Mouse (Mus musculus) neural tube, embryonic 13.5 days (tissue): Measurements from ENCODE around the gene Ube2m. TPM values are rescaled to one million over a fixed set of nuclear protein-coding genes. Genes with fewer than 3 reads are reported as not detected.
"Not testable (repeated sequence)": the region's sequence is repeated elsewhere in the genome, so short reads cannot be mapped to it uniquely, and the experiment has no call there.

Experiments used
- ATAC-seq: fragments of 200-750 bp; cut with Nextera tagmentation; 2 replicates; pipeline ENCODE4 v1.8.0; 2017; ENCODE audit warnings: low read depth, mild to moderate bottlenecking, moderate TSS enrichment, moderate library complexity
- H3K27ac ChIP-seq: fragments of 300-500 bp; sonication (generic); replicated peaks from 2 replicates; pipeline ENCODE4 v1.5.1; 2015; ENCODE audit warnings: moderate library complexity, mild to moderate bottlenecking, inconsistent platforms
- H3K27me3 ChIP-seq: fragments of 300-500 bp; sonication (generic); 2 replicates; pipeline ENCODE4 v1.6.1; 2015; ENCODE audit warnings: mild to moderate bottlenecking, inconsistent platforms
- H3K36me3 ChIP-seq: fragments of 300-500 bp; sonication (generic); 2 replicates; pipeline ENCODE4 v1.6.1; 2015; ENCODE audit warnings: mild to moderate bottlenecking, inconsistent platforms
- H3K4me1 ChIP-seq: fragments of 300-500 bp; sonication (generic); replicated peaks from 2 replicates; pipeline ENCODE4 v1.6.1; 2015; ENCODE audit warnings: inconsistent platforms
- H3K4me2 ChIP-seq: fragments of 300-500 bp; sonication (generic); 2 replicates; pipeline ENCODE4 v1.6.1; 2015; ENCODE audit warnings: inconsistent platforms, mild to moderate bottlenecking, moderate library complexity
- H3K4me3 ChIP-seq: fragments of 300-500 bp; sonication (generic); 2 replicates; pipeline ENCODE4 v1.5.1; 2015; ENCODE audit warnings: mild to moderate bottlenecking, inconsistent platforms
- H3K9ac ChIP-seq: fragments of 300-500 bp; sonication (generic); 2 replicates; pipeline ENCODE4 v1.6.1; 2015; ENCODE audit warnings: moderate library complexity, mild to moderate bottlenecking, inconsistent platforms
- H3K9me3 ChIP-seq: fragments of 300-500 bp; sonication (generic); 2 replicates; pipeline ENCODE4 v1.6.1; 2016; ENCODE audit warnings: inconsistent platforms
- WGBS: fragments of 180-500 bp; shearing (Covaris S2); methylation state at CpG from one replicate; pipeline ENCODE4 v1.1.7; 2015; 5-methylcytosine and 5-hydroxymethylcytosine counted together
- polyA plus RNA-seq: library from polyadenylated mRNA; unstranded; fragments of >200 nt; fragmentation: Nextera tagmentation; extraction: Ambion mirVana; gene quantifications from 2 replicates; pipeline ENCODE4 v1.2.1, GENCODE M21; 2015

Gene Ube2m
- 149 and 152 TPM in 2 replicates for polyA plus RNA-seq

DNA sequence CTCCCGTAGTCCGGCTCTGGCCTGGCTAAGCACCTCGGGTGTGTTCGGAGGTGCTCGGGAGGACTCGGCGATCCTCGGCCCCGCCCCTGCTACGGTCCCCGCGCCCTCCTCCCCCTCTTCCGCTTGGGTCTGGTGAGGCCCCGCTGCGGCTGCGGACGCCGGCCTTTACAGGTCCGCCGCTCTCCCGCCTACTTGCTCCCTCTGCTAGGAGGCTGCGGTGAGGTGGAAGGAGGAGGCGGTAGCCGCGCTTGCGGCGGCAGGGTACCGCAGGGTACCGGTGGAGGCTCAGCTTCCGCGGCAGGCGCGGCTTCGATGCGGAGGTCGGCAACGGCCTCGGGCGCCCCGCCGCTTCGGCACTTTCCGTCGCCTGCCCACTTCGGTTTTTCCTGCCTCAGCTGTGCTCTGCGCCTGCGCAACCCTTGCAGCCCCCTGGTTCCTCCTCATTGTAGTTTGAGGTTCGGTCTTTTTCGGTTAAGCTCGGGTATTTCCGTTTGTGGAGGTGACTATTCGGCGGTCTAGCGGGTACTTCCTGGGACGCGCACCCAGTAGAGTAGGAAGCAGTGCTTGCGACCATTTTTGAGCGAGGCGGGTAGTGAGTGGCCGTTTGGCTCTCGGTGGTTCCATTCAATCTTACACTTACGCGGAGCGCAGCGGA is at the start of gene Ube2m:
Ube2m (minus strand) TSS at position 375 of the 655 bp plus-strand sequence.
- Histone ChIP-seq H3K27ac (peak within 1 kb of the TSS; percentile 99), H3K9me3 (no peaks in the 10 kb centered on the region), H3K36me3 (peaks cover 24% of the 10 kb centered on the region), H3K4me1 (peaks cover 48% of the 10 kb centered on the region), H3K27me3 (peaks cover 22% of the 10 kb centered on the region), H3K4me2 (peak within 1 kb of the TSS; percentile 91), H3K4me3 (peak within 1 kb of the TSS; percentile 80), H3K9ac (peak within 1 kb of the TSS; percentile 98)
- under 1% methylated on average over 64 of the region's 65 CpGs for WGBS
- peak; percentile 90 for ATAC-seq

DNA sequence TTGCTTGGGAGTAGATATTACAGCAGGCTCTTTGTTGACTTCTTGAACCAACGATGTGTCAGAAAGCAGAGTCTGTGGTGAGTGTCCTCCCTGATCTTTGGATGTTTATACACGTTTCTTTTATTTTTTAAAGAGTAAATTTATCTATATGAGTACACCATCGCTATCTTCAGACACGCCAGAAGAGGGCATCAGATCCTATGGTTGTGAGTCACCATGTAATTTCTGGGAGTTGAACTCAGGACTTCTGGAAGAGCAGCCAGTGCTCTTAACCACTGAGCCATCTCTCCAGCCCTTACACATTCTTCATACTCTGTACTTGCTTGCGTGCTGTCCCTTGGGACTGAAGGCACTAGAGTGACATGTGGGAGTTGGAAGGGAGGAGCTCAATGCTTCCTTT is 34.2 kb upstream of the Ube2m start:
- no peak for ATAC-seq
- no peaks in the 10 kb centered on the region for H3K9me3 ChIP-seq
- no peak overlapping the region for H3K9ac ChIP-seq
- H3K4me2 ChIP-seq, result no peak overlapping the region
- no peaks in the 10 kb centered on the region for H3K27me3 ChIP-seq
- 58% methylated on average over 5 of the region's 5 CpGs for WGBS
- no peak overlapping the region for H3K27ac ChIP-seq
- no peak overlapping the region for H3K4me3 ChIP-seq
- H3K36me3 ChIP-seq, result no peaks in the 10 kb centered on the region
- H3K4me1 ChIP-seq, result no peaks in the 10 kb centered on the region

- not testable (repeated sequence) for H3K27ac ChIP-seq, H3K4me1 ChIP-seq, H3K9me3 ChIP-seq, ATAC-seq, H3K4me3 ChIP-seq, H3K9ac ChIP-seq, H3K27me3 ChIP-seq, H3K36me3 ChIP-seq, H3K4me2 ChIP-seq
- 43% methylated on average over 2 of the region's 2 CpGs for WGBS
These were observed 25.3 kb upstream of the Ube2m start for GRCm38 (mm10) chr7:13063399-13063798.

DNA sequence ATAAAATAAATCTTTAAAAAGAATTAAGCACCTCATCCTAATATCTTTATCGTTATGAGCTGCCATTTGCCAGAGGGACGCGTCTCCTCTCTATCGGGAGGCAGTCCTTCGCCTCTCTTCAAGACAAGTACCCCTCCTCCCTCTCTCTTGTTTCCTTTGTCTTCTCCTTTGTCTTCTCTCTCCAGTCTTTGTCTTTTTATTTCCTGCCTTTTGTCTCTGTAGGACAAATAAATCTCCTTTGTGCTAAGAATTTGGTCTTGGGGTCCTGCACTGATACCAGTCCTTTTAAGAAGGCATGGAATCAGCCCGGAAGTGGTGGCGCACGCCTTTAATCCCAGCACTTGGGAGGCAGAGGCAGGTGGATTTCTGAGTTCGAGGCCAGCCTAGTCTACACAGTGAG is 21.5 kb upstream of the Ube2m start:
- Histone ChIP-seq H3K9me3 (peaks cover 4% of the 10 kb centered on the region; the same call in 1 of the 2 replicates), H3K27ac (no peak overlapping the region), H3K9ac (no peak overlapping the region), H3K4me3 (no peak overlapping the region), H3K36me3 (no peaks in the 10 kb centered on the region), H3K27me3 (no peaks in the 10 kb centered on the region), H3K4me2 (no peak overlapping the region), H3K4me1 (no peaks in the 10 kb centered on the region)
- WGBS, result 84% methylated on average over 9 of the region's 9 CpGs
- ATAC-seq, result no peak

DNA sequence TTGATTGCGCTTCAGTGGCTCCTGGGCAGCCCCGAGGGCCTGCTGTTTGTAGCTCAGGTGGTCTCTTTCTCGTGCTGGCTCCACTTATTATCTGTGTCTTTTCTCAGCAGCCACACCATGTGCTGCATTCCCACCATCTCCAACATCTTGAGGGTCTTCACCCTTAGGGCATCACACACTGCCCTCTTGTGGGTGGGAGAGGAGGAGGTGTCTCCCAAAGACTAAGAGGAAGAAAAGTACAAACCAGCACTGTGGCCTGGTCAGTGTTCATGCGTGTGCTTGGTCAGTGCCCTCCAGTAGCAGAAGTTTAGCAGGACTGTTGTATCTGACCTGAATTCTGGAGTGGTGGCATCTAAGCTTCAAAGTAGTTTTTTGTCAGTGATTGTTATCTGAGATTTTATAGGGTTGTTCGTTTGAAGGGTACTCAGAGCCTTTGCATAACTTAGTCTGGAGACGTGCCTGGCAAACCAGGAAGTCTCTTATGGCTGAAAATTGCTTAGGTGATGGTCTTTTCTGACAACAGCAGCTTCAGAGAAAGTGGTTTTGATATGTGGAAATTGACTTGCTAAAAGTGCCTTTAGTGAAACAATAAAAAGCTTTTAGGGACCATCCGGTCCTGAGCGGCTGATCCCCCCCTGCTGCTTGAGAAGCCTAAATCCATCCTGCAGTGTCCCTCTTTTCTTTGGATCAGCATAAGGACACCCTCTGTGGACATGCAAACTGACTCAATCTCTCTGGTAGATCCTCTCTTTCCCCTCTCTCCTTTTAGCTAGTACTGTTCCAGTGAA is 19.0 kb upstream of the Ube2m start:
- Histone ChIP-seq H3K27ac (no peak overlapping the region), H3K4me3 (no peak overlapping the region), H3K9ac (no peak overlapping the region), H3K27me3 (no peaks in the 10 kb centered on the region), H3K36me3 (no peaks in the 10 kb centered on the region), H3K4me2 (no peak overlapping the region), H3K9me3 (no peaks in the 10 kb centered on the region), H3K4me1 (peaks cover 6% of the 10 kb centered on the region)
- 60% methylated on average over 8 of the region's 8 CpGs for WGBS
- no peak for ATAC-seq

- Histone ChIP-seq H3K4me2 (peak within 1 kb of the TSS; percentile 59), H3K4me1 (peaks cover 6% of the 10 kb centered on the region), H3K36me3 (no peaks in the 10 kb centered on the region), H3K9ac (peak within 1 kb of the TSS; percentile 84), H3K9me3 (no peaks in the 10 kb centered on the region), H3K27ac (peak within 1 kb of the TSS; percentile 96), H3K4me3 (peak within 1 kb of the TSS; percentile 56), H3K27me3 (no peaks in the 10 kb centered on the region)
- ATAC-seq, result peak; percentile 96
- under 1% methylated on average over 41 of the region's 41 CpGs for WGBS
These were observed 16.4 kb upstream of the Ube2m start, which contains the start of gene Mzf1 for GRCm38 (mm10) chr7:13054287-13055010. Gene Mzf1, minus strand, starts transcription at chr7:13054764.

DNA sequence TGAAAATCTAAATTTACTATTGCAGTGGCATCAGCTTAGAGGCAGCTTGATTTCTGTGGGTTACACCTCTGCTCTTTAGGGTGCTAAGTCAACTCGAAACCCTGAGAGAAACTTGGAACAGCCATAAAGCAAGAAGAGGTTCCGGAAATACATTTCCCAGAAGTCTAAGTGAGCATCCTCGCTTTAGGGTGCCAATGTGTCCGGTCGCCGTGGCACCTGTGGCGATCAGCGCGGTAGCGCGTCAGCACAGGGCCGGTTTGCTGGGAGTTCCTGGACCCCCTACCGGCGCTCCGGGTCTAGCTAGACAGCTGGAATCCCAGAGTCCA is 15.8 kb upstream of the Ube2m start:
- Histone ChIP-seq H3K9ac (peak overlapping the region; percentile 84), H3K4me2 (peak overlapping the region; percentile 59), H3K9me3 (no peaks in the 10 kb centered on the region), H3K27me3 (no peaks in the 10 kb centered on the region), H3K4me1 (peaks cover 6% of the 10 kb centered on the region), H3K36me3 (no peaks in the 10 kb centered on the region), H3K4me3 (peak overlapping the region; percentile 56), H3K27ac (peak overlapping the region; percentile 96)
- ATAC-seq, result no peak
- WGBS, result 2% methylated on average over 15 of the region's 15 CpGs

DNA sequence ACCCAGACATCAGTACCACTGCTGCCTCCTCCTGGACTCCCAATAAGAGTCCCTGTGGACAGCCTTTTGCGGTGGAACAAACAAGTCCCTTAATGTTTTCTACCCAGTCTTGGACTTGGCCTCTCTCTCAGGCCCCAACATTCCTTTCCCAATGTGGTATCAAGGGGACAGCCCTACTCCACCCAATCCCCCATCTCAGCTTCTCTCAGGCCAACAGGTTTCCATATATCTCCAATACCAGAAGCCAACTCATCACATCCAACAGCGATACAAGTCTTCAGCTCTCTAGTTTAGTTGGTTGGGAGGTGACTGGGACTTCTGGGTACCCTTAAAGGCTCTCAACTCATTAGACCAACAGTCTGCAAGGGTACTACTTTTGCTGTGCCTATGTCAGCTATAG is 15.4 kb upstream of the Ube2m start:
- H3K9ac ChIP-seq, result peak overlapping the region; percentile 84; the same call in 1 of the 2 replicates
- H3K4me2 ChIP-seq, result peak overlapping the region; percentile 59
- H3K36me3 ChIP-seq, result no peaks in the 10 kb centered on the region
- peak overlapping the region; percentile 56 for H3K4me3 ChIP-seq
- no peak overlapping the region for H3K27ac ChIP-seq
- no peaks in the 10 kb centered on the region for H3K9me3 ChIP-seq
- peaks cover 6% of the 10 kb centered on the region for H3K4me1 ChIP-seq
- no peaks in the 10 kb centered on the region for H3K27me3 ChIP-seq
- no peak for ATAC-seq
- 92% methylated on average over 2 of the region's 2 CpGs for WGBS

GRCm38 (mm10) chr7:13053001-13053400 is 14.9 kb upstream of the Ube2m start:
- Histone ChIP-seq H3K27me3 (no peaks in the 10 kb centered on the region), H3K4me3 (no peak overlapping the region), H3K27ac (no peak overlapping the region), H3K36me3 (no peaks in the 10 kb centered on the region), H3K9me3 (no peaks in the 10 kb centered on the region), H3K4me2 (no peak overlapping the region), H3K9ac (0 out of 2 replicates have a peak overlapping the region, but pooled peaks have one; percentile 22), H3K4me1 (peaks cover 6% of the 10 kb centered on the region)
- no peak for ATAC-seq
- 89% methylated on average over 13 of the region's 13 CpGs for WGBS

GRCm38 (mm10) chr7:13046084-13046483 is 8.0 kb upstream of the Ube2m start:
- H3K27ac ChIP-seq, result no peak overlapping the region
- H3K4me2 ChIP-seq, result no peak overlapping the region
- peaks cover 48% of the 10 kb centered on the region for H3K27me3 ChIP-seq
- no peaks in the 10 kb centered on the region for H3K9me3 ChIP-seq
- 10% methylated on average over 2 of the region's 2 CpGs for WGBS
- H3K4me3 ChIP-seq, result no peak overlapping the region
- no peak; the same call in 1 of the 2 replicates for ATAC-seq
- H3K36me3 ChIP-seq, result no peaks in the 10 kb centered on the region
- peak overlapping the region; percentile 8; the same call in 1 of the 2 replicates for H3K9ac ChIP-seq
- H3K4me1 ChIP-seq, result peaks cover 14% of the 10 kb centered on the region

GRCm38 (mm10) chr7:13044254-13044625 is 6.2 kb upstream of the Ube2m start:
- 4% methylated on average over 23 of the region's 23 CpGs for WGBS
- no peaks in the 10 kb centered on the region for H3K36me3 ChIP-seq
- ATAC-seq, result peak; percentile 13; the same call in 1 of the 2 replicates
- peak overlapping the region; percentile 77 for H3K9ac ChIP-seq
- H3K4me3 ChIP-seq, result peak overlapping the region; percentile 43
- no peaks in the 10 kb centered on the region for H3K9me3 ChIP-seq
- peaks cover 17% of the 10 kb centered on the region for H3K4me1 ChIP-seq
- 0 out of 2 replicates have a peak overlapping the region, but pooled peaks have one; percentile 6 for H3K27ac ChIP-seq
- H3K27me3 ChIP-seq, result peaks cover 50% of the 10 kb centered on the region
- peak overlapping the region; percentile 73 for H3K4me2 ChIP-seq
